Mouse (Mus musculus) layer of hippocampus, adult 9-10 months (tissue): ENCODE measurements around the gene Acox1.

ENCODE experiments used
- DNase-seq: peaks from one replicate; pipeline ENCODE4 v3.0.0; 2022; ENCODE audit warnings: low spot score

Gene Acox1

DNA sequence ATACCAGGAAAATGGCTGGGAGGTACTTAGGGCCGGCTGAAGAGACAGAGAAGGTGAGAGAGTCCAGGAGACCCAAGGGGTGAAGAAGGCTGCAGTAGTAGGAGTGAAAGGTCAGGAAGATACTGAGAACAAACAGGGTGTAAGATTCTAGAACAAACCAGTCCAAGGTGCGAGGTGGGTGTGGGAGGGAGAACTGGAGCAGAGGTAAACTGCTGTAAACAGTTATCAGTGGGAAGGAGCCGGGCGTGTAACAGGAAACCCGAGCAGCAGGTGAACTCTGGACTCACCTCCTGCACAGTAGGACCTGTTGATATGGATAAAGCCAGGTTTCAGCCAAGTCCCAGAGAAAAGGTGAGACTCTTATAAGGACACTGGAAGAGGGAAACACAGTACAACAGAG, 11.9 kb upstream of the Acox1 start:
- no peak for DNase-seq

DNA sequence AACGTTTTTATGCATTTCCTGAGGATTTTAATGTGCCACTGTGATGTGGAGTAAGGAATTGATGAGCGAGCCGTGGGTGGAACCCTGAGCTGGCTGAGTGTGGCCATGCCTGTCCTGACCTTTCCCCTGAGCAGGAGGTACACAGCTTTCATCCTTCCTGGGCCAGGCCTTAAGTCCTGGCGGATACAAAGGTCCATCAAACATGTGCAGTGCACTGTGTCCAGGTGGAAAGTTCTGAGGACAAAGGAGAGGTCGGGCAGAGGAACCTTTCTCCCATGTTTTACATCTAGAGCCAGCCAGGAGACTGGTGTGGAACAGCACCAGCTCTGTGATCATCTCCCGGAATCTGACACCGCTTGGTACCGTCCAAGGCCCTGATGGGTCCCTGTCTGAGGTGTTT, 10.4 kb upstream of the Acox1 start:
- DNase-seq, result no peak

GRCm38 (mm10) chr11:116208660-116209059, 9.8 kb upstream of the Acox1 start:
- DNase-seq, result no peak

- no peak for DNase-seq
Observed at GRCm38 (mm10) chr11:116206678-116207077, 7.8 kb upstream of the Acox1 start.

DNA sequence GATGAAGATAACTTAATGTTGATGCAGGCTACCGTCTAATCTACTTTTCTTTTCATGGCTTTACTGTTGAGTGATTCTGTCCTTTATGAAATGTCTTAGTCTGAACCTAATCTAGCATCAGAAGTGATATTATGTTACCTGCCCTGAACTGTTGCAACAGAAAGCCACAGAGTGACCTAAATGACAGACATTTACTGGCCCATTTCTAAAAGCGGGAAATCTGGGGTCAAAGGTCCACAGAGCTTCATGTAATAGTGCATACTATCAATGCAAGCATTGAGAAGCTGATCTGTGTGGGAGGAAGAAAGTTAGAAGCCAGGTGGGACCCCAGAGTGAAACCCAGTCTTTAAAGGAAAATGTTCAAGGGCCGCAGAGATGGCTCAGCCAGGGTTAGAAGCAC, 4.3 kb upstream of the Acox1 start:
- no peak for DNase-seq

DNA sequence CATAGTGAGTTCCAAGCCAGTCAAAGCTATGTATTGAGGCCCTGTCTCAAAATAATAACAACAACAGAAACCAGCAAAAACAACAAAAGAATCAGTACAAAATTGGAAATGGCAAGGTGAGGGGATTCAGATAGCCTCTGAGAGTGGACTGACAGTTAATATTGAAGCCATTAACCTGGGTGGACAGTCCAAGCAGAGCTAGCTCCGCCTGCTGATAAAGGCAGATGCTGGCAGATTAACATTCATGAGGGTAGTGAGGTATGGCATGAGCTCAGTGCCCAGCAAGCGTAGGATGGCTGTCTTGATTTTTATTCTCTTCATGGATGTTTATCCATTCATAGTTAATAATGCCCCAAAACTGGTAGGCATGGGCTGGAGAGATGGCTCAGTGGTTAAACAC, 2.3 kb upstream of the Acox1 start:
- DNase-seq, result no peak

DNA sequence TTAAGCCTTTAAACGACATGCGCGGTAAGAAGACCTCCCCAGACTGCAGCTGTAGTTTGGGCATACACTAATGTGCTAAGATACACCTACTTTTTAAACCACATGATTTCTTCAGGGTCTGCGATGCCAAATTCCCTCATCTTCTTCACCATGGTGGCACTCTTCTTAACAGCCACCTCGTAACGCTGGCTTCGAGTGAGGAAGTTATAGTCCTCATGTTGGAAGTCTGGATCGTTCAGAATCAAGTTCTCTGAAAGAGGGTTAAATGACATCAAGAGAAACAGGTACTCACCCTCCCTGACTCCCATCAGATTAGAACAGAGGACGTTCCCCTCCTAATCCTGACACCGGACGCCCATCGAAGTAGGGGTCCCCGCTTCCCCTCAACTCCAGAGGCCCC, 713 bp downstream of the Acox1 start:
- no peak for DNase-seq

- DNase-seq, result no peak
Observed at GRCm38 (mm10) chr11:116197584-116197906, 1.3 kb downstream of the Acox1 start.

GRCm38 (mm10) chr11:116196866-116197583, 1.8 kb downstream of the Acox1 start:
- DNase-seq, result no peak

GRCm38 (mm10) chr11:116196336-116196735, 2.5 kb downstream of the Acox1 start:
- DNase-seq, result no peak

GRCm38 (mm10) chr11:116195252-116195651, 3.6 kb downstream of the Acox1 start:
- DNase-seq, result no peak

DNA sequence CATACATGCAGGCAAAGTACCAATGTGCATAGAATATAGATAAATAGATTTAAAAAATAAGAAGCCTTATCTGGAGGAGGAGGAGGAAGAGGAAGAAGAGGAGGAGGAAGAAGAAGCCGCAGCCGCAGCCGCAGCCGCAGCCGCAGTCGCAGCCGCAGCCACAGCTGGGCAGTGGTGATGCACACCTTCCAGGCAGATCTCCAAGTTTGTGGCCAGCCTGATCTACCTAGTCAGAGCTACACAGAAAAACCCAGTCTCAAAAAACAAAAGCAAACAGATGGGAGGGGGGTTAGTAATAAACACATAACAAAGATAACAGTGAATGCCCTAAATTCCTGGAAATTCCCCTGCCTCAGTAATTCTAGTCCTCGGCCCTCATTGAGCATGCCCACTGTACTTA, 4.2 kb downstream of the Acox1 start:
- DNase-seq, result no peak

DNA sequence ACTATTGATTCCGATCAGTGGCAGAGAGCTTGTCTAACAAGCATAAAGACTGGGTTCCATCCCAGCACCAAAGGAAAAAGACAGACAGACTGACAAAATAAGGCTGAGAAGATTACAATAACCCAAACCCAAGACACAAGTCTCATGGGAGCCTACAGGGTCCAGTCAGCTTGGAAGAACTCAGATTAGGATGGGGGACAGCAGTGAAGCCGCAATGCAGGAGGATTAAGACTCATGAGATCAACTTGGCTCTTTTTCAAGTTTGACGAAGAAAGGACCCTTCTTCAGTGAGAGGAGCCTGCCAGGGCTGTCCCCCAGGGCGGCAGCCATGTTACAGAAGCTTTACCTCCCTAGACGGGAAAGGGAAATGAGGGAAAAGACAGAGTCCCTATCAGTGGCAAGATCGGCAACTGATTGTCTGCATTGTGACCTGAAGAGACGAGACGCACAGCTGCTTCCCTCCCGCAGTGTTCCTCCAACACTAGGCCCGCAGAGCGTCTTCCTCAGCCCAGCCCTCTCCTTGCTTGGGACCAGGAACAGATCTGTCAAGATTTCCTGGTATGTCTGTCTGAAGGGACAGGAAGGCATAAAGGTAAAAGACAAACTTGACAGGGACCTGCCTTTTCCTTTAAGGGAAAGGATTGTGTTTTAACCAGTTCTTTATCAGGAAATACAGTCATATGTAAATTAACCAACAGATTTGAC, 11.5 kb downstream of the Acox1 start:
- DNase-seq, result no peak

- DNase-seq, result no peak
Observed at GRCm38 (mm10) chr11:116186360-116186759, 12.5 kb downstream of the Acox1 start.

GRCm38 (mm10) chr11:116185836-116186235, 13.0 kb downstream of the Acox1 start:
- DNase-seq, result no peak

DNA sequence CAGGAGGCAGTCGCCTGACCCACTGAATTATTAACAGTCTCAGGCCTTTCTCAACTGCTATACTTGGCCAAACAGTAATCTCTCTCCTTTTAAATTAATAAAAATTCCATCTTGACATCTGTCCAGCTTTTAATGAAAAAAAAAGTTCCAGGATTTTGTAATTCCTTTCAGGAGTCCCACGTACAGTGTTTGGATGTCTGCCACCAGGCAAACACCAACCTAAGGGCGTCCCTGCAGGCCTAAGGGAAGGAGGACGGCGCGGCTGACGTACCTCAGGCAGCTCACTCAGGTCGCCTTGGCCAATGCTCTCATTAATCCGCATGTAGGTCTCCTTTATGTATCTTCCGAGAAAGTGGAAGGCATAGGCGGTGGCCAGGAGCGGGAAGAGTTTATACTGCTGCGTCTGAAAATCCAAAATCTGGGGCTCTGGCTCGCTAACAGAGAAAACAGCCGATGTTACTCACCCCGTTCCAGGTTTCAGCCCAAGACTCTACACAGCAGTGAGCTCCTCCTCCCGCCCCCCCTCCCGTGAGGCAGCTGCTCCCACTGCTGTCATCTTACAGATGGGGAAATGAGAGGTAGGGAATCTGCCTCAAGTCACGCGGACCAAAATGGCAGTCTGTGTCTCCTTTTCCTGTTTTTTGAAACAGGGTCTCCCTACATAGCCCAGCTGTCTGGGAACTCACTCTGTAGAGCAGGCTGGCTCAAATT, 20.3 kb downstream of the Acox1 start:
- no peak for DNase-seq

- DNase-seq, result no peak
Observed at GRCm38 (mm10) chr11:116176010-116176409, 22.8 kb downstream of the Acox1 start.

GRCm38 (mm10) chr11:116174775-116175448, 23.9 kb downstream of the Acox1 start:
- DNase-seq, result no peak

GRCm38 (mm10) chr11:116171959-116172358, 26.9 kb downstream of the Acox1 start:
- DNase-seq, result no peak

DNA sequence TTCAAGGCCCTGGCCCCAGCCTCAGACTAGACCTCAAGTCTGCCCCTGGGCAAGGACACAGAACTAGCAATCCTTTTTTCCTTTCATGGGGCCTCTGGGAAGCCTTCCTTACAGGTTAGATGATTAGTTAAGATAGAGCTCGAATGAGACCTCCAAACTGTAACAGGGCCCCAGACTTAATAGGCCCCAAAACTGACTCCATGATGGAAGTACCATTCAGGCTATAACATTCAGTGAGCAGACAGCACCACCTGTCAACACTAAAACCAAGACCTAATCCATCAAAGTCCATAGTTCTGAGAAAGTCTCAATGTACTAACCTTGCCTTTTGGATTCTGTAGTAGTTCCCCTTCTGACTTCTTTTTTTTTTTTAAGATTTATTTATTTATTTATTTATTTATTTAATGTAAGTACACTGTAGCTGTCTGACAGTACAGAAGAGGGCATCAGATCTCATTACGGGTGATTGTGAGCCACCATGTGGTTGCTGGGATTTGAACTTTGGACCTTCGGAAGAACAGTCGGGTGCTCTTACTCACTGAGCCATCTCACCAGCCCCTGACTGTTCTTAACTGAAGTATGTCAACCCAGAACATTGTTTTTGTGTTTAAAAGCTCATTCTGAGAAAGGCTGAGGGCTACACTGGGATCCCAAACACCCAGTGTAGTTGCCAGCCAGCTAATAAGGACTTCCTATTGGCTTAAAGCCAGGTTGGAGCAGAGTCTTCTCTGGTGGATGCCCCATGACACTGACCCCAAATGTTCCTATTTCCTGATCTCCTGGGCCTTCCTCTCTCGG, 28.6 kb downstream of the Acox1 start:
- no peak for DNase-seq

DNA sequence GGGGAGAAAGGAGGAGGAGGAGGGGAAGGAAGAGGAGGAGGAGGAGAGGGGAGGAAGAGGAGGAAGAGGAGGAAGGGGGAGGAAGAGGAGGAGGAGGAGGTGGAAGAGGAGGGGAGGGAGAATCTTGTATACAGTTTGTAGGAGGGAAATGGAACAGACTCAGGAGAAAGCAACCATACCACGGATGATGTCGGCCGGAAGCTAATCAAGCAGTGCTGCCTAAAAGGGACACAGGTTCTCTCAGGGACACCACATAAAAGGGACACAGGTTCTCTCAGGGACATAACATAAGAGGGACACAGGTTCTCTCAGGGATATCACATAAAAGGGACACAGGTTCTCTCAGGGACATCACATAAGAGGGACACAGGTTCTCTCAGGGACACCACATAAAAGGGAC, 29.6 kb downstream of the Acox1 start:
- no peak for DNase-seq

DNA sequence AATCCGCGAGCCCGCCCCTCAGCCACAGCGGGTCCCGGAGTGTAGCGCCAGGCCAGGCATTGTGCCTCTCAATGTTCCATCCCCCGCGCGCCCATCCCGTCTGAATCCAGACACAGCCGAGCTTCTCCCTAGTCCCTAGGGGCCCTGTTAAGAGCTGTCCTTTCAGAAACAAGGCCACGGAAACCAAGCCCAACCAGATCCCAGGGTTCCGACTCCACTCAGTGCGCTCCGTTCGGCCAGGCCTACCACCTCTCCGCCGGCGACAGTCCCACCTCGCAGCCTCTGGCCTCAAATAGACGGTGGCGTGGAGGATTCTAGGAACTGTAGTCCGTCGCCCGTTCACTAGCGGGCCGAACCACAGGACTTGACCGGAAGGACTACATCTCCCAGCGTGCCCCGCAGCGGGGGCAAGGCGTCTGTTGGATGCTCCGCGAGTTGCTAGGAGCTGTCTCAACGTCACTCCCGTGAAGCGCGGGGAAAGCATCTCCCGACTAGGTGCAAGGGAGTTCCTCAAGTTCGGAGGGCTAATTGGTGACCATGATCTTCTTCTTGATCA, 30.9 kb downstream of the Acox1 start, which contains the start of gene Fbf1:
TSS of gene Fbf1 (minus strand) at position 283 of the 556 bp plus-strand sequence.
- peak; percentile 91 for DNase-seq
